Mouse (Mus musculus): ENCODE data around the gene Syt17. TPM values are rescaled to one million over a fixed set of nuclear protein-coding genes. Genes with fewer than 3 reads are reported as not detected.

Syt17 gene
- polyA plus RNA-seq, 1 experiment from 2014 or later, result 7.1 TPM

DNA sequence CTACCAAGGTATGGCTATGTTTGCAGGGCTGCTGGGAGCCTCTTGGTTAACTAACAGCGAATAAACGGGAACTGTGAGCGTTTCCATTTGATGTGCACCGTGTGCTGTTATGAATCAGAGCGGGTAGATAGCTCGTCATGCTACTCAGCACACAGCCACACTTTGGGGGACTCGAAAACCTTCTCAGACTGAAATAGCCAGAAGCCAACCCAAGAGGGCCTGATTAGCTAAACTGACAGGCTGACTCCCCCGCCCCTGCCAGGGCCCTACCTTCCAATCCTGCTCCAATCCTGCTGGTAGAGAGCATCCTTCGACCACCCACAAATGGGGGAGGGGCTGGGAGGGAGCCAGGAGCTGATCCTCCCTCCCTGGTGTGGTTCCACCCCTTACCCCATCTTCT lies 4.7 kb downstream of the Syt17 start:
- Histone ChIP-seq H3K27me3 (replicated peaks; ENCODE audit: control insufficient read depth, insufficient read depth, low read length) (peaks cover 4% of the 10 kb centered on the region; the same call in 1 of the 2 replicates), H3K4me2 (ENCODE audit: low read length) (peak overlapping the region; percentile 21; the same call in 1 of the 2 replicates), H3K4me3 (replicated peaks; ENCODE audit: low read length) (no peak overlapping the region), H3K36me3 (ENCODE audit: control insufficient read depth, insufficient read depth) (no peaks in the 10 kb centered on the region), H3K27ac (ENCODE audit: low read length) (no peak overlapping the region), H3K9me3 (ENCODE audit: control insufficient read depth, low read length) (no peaks in the 10 kb centered on the region), H3K4me1 (replicated peaks; ENCODE audit: control insufficient read depth, insufficient read depth, low read length) (peaks cover 15% of the 10 kb centered on the region), H3K9ac (replicated peaks; ENCODE audit: low read depth, low read length) (no peak overlapping the region)
- no peak for ATAC-seq
- 4% methylated on average over 9 of the region's 9 CpGs for WGBS

DNA sequence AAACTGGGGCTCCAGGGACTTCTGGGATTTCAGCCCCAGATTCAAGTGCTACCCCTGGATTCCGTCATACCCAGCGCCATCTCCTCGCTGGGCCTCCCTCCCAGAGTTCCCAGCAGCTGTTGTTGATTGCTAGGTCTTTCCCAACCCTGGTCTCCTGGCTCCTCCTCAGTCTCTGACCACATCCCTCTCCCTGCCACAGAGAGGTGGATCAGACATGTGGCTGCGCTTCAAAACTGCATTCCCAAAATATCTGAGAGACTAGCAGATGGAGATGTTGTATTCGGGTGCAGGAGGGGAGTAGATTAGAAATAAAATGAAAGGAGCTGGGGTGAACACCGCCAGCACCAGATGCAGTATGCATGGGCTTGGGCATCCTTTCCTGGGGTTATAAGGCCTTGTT lies 6.5 kb downstream of the Syt17 start:
- WGBS, result 81% methylated on average over 6 of the region's 6 CpGs
- no peak overlapping the region for H3K4me2 ChIP-seq (ENCODE audit: low read length)
- H3K36me3 ChIP-seq (ENCODE audit: control insufficient read depth, insufficient read depth), result no peaks in the 10 kb centered on the region
- no peak overlapping the region for H3K4me3 ChIP-seq (replicated peaks; ENCODE audit: low read length)
- H3K4me1 ChIP-seq (replicated peaks; ENCODE audit: control insufficient read depth, insufficient read depth, low read length), result 0 out of 2 replicates have a peak, but pooled peaks cover 2% of the 10 kb centered on the region
- no peak overlapping the region for H3K27ac ChIP-seq (ENCODE audit: low read length)
- ATAC-seq, result no peak
- H3K9ac ChIP-seq (replicated peaks; ENCODE audit: low read depth, low read length), result no peak overlapping the region
- H3K9me3 ChIP-seq (ENCODE audit: control insufficient read depth, low read length), result no peaks in the 10 kb centered on the region
- H3K27me3 ChIP-seq (replicated peaks; ENCODE audit: control insufficient read depth, insufficient read depth, low read length), result peaks cover under 1% of the 10 kb centered on the region; the same call in 1 of the 2 replicates

DNA sequence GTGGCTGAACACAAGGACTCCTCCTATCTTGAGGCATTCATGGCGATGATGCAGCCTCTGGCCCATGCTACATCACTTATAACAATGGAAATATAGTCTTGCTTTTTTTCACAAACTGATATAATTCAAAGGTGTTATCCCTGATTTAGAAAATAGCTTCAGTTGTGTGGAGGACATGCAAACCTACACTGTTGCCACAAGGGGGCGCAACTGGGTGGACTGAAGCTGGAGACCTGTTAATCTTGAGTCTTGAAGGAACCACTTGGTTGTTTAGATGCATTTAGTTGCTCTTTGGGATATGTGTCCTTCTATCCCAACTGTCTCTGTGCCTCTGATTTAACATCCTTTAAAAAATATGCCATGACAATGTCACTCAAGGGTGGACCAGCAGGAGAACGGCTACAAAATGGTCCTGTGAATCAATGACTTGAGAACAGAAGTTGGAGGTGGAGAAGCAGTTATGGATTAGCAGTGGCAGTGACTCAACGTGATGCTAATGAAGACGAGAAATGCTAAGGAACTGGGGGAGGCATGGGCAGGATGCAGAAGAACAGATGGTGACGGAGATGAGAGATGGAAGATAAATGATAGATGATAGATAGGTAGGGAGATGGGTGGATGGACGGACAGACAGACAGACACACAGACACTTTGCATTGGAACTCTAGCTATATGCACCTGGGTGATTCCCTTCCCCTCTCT lies 10.8 kb downstream of the Syt17 start:
- H3K36me3 ChIP-seq (ENCODE audit: control insufficient read depth, insufficient read depth), result no peaks in the 10 kb centered on the region
- H3K4me2 ChIP-seq (ENCODE audit: low read length), result no peak overlapping the region
- no peak overlapping the region for H3K9ac ChIP-seq (replicated peaks; ENCODE audit: low read depth, low read length)
- H3K4me3 ChIP-seq (replicated peaks; ENCODE audit: low read length), result no peak overlapping the region
- ATAC-seq, result no peak
- H3K27ac ChIP-seq (ENCODE audit: low read length), result no peak overlapping the region
- no peaks in the 10 kb centered on the region for H3K9me3 ChIP-seq (ENCODE audit: control insufficient read depth, low read length)
- H3K4me1 ChIP-seq (replicated peaks; ENCODE audit: control insufficient read depth, insufficient read depth, low read length), result no peaks in the 10 kb centered on the region
- 54% methylated on average over 7 of the region's 7 CpGs for WGBS
- no peaks in the 10 kb centered on the region for H3K27me3 ChIP-seq (replicated peaks; ENCODE audit: control insufficient read depth, insufficient read depth, low read length)

DNA sequence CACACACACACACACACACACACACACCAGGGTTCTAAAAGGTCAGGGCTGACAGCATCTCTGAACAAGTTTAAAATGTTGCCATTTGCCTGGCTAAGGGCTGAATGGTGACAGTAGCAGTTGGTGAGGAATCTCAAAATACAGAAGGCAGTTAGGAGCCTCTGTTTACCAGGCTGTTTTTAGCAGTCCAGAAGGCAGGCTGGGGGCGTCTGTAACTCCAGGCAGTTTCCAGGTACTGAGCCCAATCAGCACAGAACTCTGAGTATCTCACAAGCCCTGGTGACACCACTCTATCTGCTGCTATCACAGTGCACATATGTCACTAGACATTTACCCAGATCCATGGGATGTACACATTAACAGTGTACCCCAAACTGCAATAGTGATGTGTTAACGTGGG lies 19.1 kb downstream of the Syt17 start:
- Histone ChIP-seq H3K4me2 (ENCODE audit: low read length) (no peak overlapping the region), H3K4me1 (replicated peaks; ENCODE audit: control insufficient read depth, insufficient read depth, low read length) (peaks cover 3% of the 10 kb centered on the region; the same call in 1 of the 2 replicates), H3K27me3 (replicated peaks; ENCODE audit: control insufficient read depth, insufficient read depth, low read length) (no peaks in the 10 kb centered on the region), H3K9me3 (ENCODE audit: control insufficient read depth, low read length) (no peaks in the 10 kb centered on the region), H3K27ac (ENCODE audit: low read length) (no peak overlapping the region), H3K36me3 (ENCODE audit: control insufficient read depth, insufficient read depth) (no peaks in the 10 kb centered on the region), H3K4me3 (replicated peaks; ENCODE audit: low read length) (no peak overlapping the region), H3K9ac (replicated peaks; ENCODE audit: low read depth, low read length) (no peak overlapping the region)
- ATAC-seq, result peak; percentile 85
- WGBS, result 65% methylated on average over 2 of the region's 2 CpGs

DNA sequence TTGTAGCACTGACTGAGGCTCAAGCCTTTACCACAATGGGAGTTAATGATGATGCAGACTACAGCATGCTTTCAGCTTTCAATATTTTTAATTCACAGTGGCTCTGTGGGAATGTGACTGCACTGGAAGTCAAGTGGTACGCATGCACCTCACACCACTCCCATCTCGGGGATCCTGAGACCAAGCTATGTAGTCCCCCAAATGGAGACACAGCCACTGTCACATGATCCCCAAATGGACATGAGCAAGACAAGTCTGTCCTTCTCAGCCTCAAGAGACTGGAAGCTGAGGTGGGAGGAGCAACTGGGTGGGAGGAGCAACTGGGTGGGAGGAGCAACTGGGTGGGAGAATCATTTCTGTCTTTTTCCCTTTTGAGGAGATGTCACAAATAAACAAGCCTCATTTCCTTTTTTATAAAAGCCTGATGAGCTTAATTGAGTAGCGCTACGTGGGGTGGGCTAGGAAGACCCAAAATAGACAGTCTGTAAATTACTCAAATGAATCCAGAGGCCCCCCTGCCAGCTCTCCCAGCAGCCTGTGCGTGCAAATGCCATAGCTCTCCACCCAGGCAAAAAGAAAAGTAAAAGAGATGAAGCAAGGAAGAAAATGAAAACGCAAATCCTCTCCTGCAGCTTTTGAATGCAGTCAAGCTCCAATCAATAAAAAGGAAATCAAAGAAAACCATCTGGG lies 28.4 kb downstream of the Syt17 start:
- peak overlapping the region; percentile 25 for H3K4me2 ChIP-seq (ENCODE audit: low read length)
- H3K4me1 ChIP-seq (replicated peaks; ENCODE audit: control insufficient read depth, insufficient read depth, low read length), result peaks cover 5% of the 10 kb centered on the region
- no peak overlapping the region for H3K27ac ChIP-seq (ENCODE audit: low read length)

DNA sequence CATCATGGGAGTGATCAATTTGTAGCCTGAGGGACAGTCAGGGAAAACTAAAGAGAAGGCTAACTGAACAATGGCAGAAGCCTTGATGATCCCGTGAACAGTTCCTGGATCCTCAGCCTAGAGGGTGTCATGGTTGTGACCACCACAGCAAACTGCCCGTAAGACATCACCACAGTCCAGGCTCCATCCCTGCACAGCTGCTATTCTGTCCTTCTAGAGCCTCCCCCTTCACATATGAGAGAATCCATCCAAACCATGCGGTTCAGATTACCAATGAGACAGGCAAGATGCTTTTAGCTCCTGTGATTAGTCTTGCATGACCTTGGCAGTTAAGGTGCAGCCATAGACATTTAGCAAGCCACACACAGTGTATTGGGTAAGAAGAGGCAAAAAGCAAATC lies 33.8 kb downstream of the Syt17 start:
- no peaks in the 10 kb centered on the region for H3K4me1 ChIP-seq (replicated peaks; ENCODE audit: control insufficient read depth, insufficient read depth, low read length)
- H3K4me3 ChIP-seq (replicated peaks; ENCODE audit: low read length), result no peak overlapping the region
- H3K4me2 ChIP-seq (ENCODE audit: low read length), result no peak overlapping the region
- no peaks in the 10 kb centered on the region for H3K9me3 ChIP-seq (ENCODE audit: control insufficient read depth, low read length)
- WGBS, result 86% methylated on average over 3 of the region's 3 CpGs
- H3K27ac ChIP-seq (ENCODE audit: low read length), result no peak overlapping the region
- no peak overlapping the region for H3K9ac ChIP-seq (replicated peaks; ENCODE audit: low read depth, low read length)
- no peak for ATAC-seq
- H3K36me3 ChIP-seq (ENCODE audit: control insufficient read depth, insufficient read depth), result no peaks in the 10 kb centered on the region
- H3K27me3 ChIP-seq (replicated peaks; ENCODE audit: control insufficient read depth, insufficient read depth, low read length), result no peaks in the 10 kb centered on the region

More for the DNA sequence above, 28.4 kb downstream of the Syt17 start:
- no peaks in the 10 kb centered on the region for H3K9me3 ChIP-seq (ENCODE audit: control insufficient read depth, low read length)
- WGBS, result 28% methylated on average over 6 of the region's 6 CpGs
- H3K36me3 ChIP-seq (ENCODE audit: control insufficient read depth, insufficient read depth), result no peaks in the 10 kb centered on the region
- H3K9ac ChIP-seq (replicated peaks; ENCODE audit: low read depth, low read length), result 0 out of 2 replicates have a peak overlapping the region, but pooled peaks have one; percentile 8
- ATAC-seq, result peak; percentile 72
- H3K27me3 ChIP-seq (replicated peaks; ENCODE audit: control insufficient read depth, insufficient read depth, low read length), result no peaks in the 10 kb centered on the region
- no peak overlapping the region for H3K4me3 ChIP-seq (replicated peaks; ENCODE audit: low read length)

DNA sequence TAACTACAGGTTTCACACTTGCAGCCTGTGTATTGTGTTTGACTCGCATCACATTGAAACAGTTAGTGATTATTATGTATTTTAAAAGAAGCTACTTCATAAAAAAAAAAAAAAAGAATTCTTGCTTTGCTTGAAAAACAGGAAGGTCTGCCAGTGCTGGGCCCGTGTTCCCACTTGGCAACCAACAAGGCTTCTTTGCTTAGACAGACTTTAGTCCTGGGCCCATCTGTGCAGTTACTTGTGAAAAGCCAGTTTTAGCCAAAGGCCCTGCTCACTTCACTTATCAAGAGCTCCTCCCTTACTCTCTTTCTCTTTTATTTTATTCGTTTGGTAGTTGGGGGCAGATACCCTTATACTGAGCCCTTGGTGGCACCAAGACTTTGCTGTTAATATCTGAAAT lies 36.1 kb downstream of the Syt17 start:
- Histone ChIP-seq H3K36me3 (ENCODE audit: control insufficient read depth, insufficient read depth) (no peaks in the 10 kb centered on the region), H3K4me3 (replicated peaks; ENCODE audit: low read length) (no peak overlapping the region), H3K9me3 (ENCODE audit: control insufficient read depth, low read length) (no peaks in the 10 kb centered on the region), H3K4me2 (ENCODE audit: low read length) (no peak overlapping the region), H3K27me3 (replicated peaks; ENCODE audit: control insufficient read depth, insufficient read depth, low read length) (no peaks in the 10 kb centered on the region), H3K4me1 (replicated peaks; ENCODE audit: control insufficient read depth, insufficient read depth, low read length) (no peaks in the 10 kb centered on the region), H3K27ac (ENCODE audit: low read length) (no peak overlapping the region), H3K9ac (replicated peaks; ENCODE audit: low read depth, low read length) (no peak overlapping the region)
- no peak for ATAC-seq
- WGBS, result 63% methylated on average over 3 of the region's 3 CpGs

DNA sequence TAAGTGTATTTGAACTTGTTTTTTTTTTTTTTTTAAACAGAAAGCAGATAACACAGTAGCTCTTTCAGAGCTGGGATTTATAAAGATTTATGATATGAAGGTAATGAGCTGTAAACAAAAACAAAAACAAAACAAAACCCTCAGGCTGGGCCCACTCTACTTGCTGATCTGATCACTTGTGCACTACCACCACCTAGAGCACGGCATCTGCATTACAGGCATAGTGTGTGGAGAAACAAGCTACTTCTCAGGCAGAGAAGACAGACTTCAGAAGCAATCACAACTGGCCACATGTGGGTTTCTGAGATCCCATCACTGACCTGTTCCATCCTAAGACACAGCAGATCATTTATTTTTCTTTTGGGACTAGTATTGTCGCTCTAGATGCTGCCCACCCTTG lies 38.6 kb downstream of the Syt17 start:
- Histone ChIP-seq H3K4me3 (replicated peaks; ENCODE audit: low read length) (no peak overlapping the region), H3K27me3 (replicated peaks; ENCODE audit: control insufficient read depth, insufficient read depth, low read length) (no peaks in the 10 kb centered on the region), H3K9me3 (ENCODE audit: control insufficient read depth, low read length) (no peaks in the 10 kb centered on the region), H3K36me3 (ENCODE audit: control insufficient read depth, insufficient read depth) (no peaks in the 10 kb centered on the region), H3K4me2 (ENCODE audit: low read length) (no peak overlapping the region), H3K4me1 (replicated peaks; ENCODE audit: control insufficient read depth, insufficient read depth, low read length) (no peaks in the 10 kb centered on the region), H3K27ac (ENCODE audit: low read length) (no peak overlapping the region), H3K9ac (replicated peaks; ENCODE audit: low read depth, low read length) (no peak overlapping the region)
- WGBS, result 42% methylated on average over 2 of the region's 2 CpGs
- no peak for ATAC-seq

DNA sequence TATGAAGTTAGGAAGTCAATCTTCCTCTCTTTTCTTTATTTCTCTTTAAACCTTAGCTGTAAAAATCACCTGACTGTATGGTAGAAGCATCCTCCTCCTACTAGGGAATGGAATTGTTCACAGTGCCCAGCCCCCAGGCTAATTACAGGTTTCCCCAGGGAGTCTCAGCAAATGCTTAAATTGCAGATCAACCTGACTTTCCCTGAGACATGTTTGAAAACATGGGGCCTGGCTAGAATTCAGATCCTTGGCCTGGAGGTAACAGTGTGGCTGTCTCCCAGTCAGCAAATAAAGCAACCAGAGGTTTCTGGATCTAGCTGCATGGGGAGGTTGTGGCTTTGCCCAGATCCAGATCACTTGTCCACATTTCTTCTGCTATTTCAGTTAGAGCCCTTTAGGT lies 42.8 kb downstream of the Syt17 start:
- no peak overlapping the region for H3K27ac ChIP-seq (ENCODE audit: low read length)
- no peak overlapping the region for H3K4me3 ChIP-seq (replicated peaks; ENCODE audit: low read length)
- H3K9ac ChIP-seq (replicated peaks; ENCODE audit: low read depth, low read length), result no peak overlapping the region
- no peaks in the 10 kb centered on the region for H3K36me3 ChIP-seq (ENCODE audit: control insufficient read depth, insufficient read depth)
- H3K4me1 ChIP-seq (replicated peaks; ENCODE audit: control insufficient read depth, insufficient read depth, low read length), result peaks cover 13% of the 10 kb centered on the region
- ATAC-seq, result no peak
- H3K4me2 ChIP-seq (ENCODE audit: low read length), result no peak overlapping the region
- no peaks in the 10 kb centered on the region for H3K27me3 ChIP-seq (replicated peaks; ENCODE audit: control insufficient read depth, insufficient read depth, low read length)
- H3K9me3 ChIP-seq (ENCODE audit: control insufficient read depth, low read length), result no peaks in the 10 kb centered on the region

All from forebrain, embryonic 16.5 days (tissue).